ENCODE assay signal across 33 mouse cellular contexts in the genomic region with DNA sequence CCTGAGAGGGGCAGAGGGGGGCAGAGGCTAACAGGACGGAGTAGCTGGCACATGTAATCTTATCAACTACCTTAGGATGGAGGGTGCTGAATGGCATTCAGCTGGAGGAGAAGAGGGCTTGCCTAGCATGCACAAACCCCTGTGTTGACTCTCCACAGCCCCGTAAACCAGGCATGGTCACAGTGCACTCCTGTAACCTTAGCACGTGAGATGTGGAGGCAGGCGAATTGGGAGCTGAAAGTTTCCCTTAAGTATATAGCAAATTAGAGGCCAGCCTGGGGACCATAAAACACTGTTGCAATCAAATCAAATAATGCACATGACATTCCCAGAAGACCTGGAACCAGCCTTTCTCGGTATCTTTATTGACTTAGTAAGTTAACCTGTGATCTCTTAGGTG. TPM values are rescaled to one million over a fixed set of nuclear protein-coding genes. Genes with fewer than 3 reads are reported as not detected.
DNase-seq lines count a peak whose midpoint lies in the region; ATAC-seq and TF ChIP-seq lines count a peak whose summit lies in the region.
"Had no signal": no experiment of that assay in that cellular context is flagged by ENCODE, and none has a peak within 500 bp of the region (broad histone marks: within the 10 kb centered on the region; RNA-seq: fewer than 3 reads in every experiment).

No protein-coding gene starts in this region.

- no peaks in the 10 kb centered on the region for H3K9me3 ChIP-seq in heart, postnatal 0 days (replicated peaks; ENCODE audit: control insufficient read depth, low read length)
- no peaks in the 10 kb centered on the region for H3K9me3 ChIP-seq in heart, embryonic 10.5 days
- H3K9me3 ChIP-seq in midbrain, embryonic 16.5 days (replicated peaks; ENCODE audit: control insufficient read depth, low read length, poor library complexity, severe bottlenecking): no peaks in the 10 kb centered on the region
- H3K9me3 ChIP-seq: embryonic facial prominence, embryonic 12.5 days; embryonic facial prominence, embryonic 15.5 days; G1E; hindbrain, embryonic 12.5 days; hindbrain, embryonic 15.5 days had no signal

- H3K27me3 ChIP-seq in heart, postnatal 0 days (ENCODE audit: control insufficient read depth, insufficient read depth, low read length): no peaks in the 10 kb centered on the region
- no peaks in the 10 kb centered on the region for H3K27me3 ChIP-seq in heart, embryonic 10.5 days (ENCODE audit: insufficient read depth, poor library complexity, severe bottlenecking)
- no peaks in the 10 kb centered on the region for H3K27me3 ChIP-seq in small intestine, adult 2 months (ENCODE audit: control insufficient read depth, insufficient read depth, low read length)
- H3K27me3 ChIP-seq in midbrain, embryonic 16.5 days (ENCODE audit: control insufficient read depth, insufficient read depth, low read depth, low read length): no peaks in the 10 kb centered on the region
- H3K27me3 ChIP-seq: CH12.LX; embryonic facial prominence, embryonic 12.5 days; embryonic facial prominence, embryonic 15.5 days; hindbrain, embryonic 12.5 days; hindbrain, embryonic 15.5 days; Patski had no signal

- no peak overlapping the region for H3K9ac ChIP-seq in heart, postnatal 0 days (replicated peaks; ENCODE audit: low read depth, low read length)
- H3K9ac ChIP-seq in midbrain, embryonic 16.5 days (ENCODE audit: low read depth, low read length): no peak overlapping the region
- H3K9ac ChIP-seq: embryonic facial prominence, embryonic 12.5 days; embryonic facial prominence, embryonic 15.5 days; forebrain, postnatal 0 days; hindbrain, embryonic 12.5 days; hindbrain, embryonic 15.5 days had no signal

- no peak overlapping the region for H3K4me3 ChIP-seq in heart, postnatal 0 days (ENCODE audit: low read depth, low read length)
- no peak overlapping the region for H3K4me3 ChIP-seq in heart, embryonic 10.5 days
- no peak overlapping the region for H3K4me3 ChIP-seq in small intestine, adult 2 months (ENCODE audit: low read depth, low read length)
- H3K4me3 ChIP-seq in midbrain, embryonic 16.5 days (ENCODE audit: low read depth, low read length): no peak overlapping the region
- H3K4me3 ChIP-seq: embryonic facial prominence, embryonic 12.5 days; embryonic facial prominence, embryonic 15.5 days; heart, adult 2 months; hindbrain, embryonic 12.5 days; hindbrain, embryonic 15.5 days had no signal

- no peak for TF ChIP-seq CTCF in heart, postnatal 0 days (IDR thresholded peaks at IDR 0.05; ENCODE audit: low read depth)
- no peak for TF ChIP-seq CTCF in small intestine, adult 2 months (IDR thresholded peaks at IDR 0.05; ENCODE audit: extremely low read depth, insufficient read length, insufficient replicate concordance, low read depth, low read length)

- ATAC-seq in heart, postnatal 0 days (ENCODE audit: insufficient read depth, low read depth): 0 out of 2 replicates have a peak, but pooled peaks have one; percentile 8
- no peak for ATAC-seq in midbrain, embryonic 16.5 days
- ATAC-seq: forebrain, embryonic 14.5 days; forebrain, postnatal 0 days; Patski had no signal

- H3K36me3 ChIP-seq in heart, postnatal 0 days (replicated peaks; ENCODE audit: control insufficient read depth, insufficient read depth, low read length): peaks cover 83% of the 10 kb centered on the region
- peaks cover 96% of the 10 kb centered on the region for H3K36me3 ChIP-seq in heart, embryonic 10.5 days
- peaks cover 74% of the 10 kb centered on the region for H3K36me3 ChIP-seq in small intestine, adult 2 months (ENCODE audit: control insufficient read depth, insufficient read depth, low read length)
- peaks cover 49% of the 10 kb centered on the region for H3K36me3 ChIP-seq in midbrain, embryonic 16.5 days (ENCODE audit: control insufficient read depth, insufficient read depth, low read length)

- 57% methylated on average over 5 of the region's 5 CpGs for WGBS in heart, postnatal 0 days
- WGBS in heart, embryonic 10.5 days: 79% methylated on average over 5 of the region's 5 CpGs
- WGBS in small intestine, adult 2 months: 39% methylated on average over 5 of the region's 5 CpGs
- WGBS in midbrain, embryonic 16.5 days: 94% methylated on average over 5 of the region's 5 CpGs

- peaks cover 5% of the 10 kb centered on the region for H3K4me1 ChIP-seq in heart, postnatal 0 days (ENCODE audit: control insufficient read depth, insufficient read depth)
- no peaks in the 10 kb centered on the region for H3K4me1 ChIP-seq in heart, embryonic 10.5 days
- H3K4me1 ChIP-seq in small intestine, adult 2 months (ENCODE audit: control insufficient read depth, insufficient read depth, insufficient read length, low read length): peaks cover 5% of the 10 kb centered on the region; the same call in 1 of the 2 replicates
- H3K4me1 ChIP-seq in midbrain, embryonic 16.5 days (ENCODE audit: control insufficient read depth, insufficient read depth, low read length): no peaks in the 10 kb centered on the region
- H3K4me1 ChIP-seq: embryonic facial prominence, embryonic 12.5 days; embryonic facial prominence, embryonic 15.5 days; hindbrain, embryonic 12.5 days; hindbrain, embryonic 15.5 days had no signal

- no peak for DNase-seq in heart, postnatal 0 days (ENCODE audit: low spot score)
- DNase-seq in heart, embryonic 10.5 days (ENCODE audit: low spot score): no peak
- DNase-seq in lung, postnatal 36 days: peak; percentile 12
- DNase-seq in lung, postnatal 25 days (ENCODE audit: low spot score): no peak
- peak; percentile 69 for DNase-seq in yolk sac, embryonic 10.5 days (ENCODE audit: low spot score)
- DNase-seq in natural killer cell, adult 2 months (ENCODE audit: low spot score in 2 of 2): no peak
- DNase-seq: adrenal gland, postnatal 10 days; adrenal gland, postnatal 36 days; B cell, adult 2 months; cerebellum, adult 18-20 months; cerebellum, adult 9-10 months; cerebellum, postnatal 14 days; forebrain, postnatal 0 days; gastrocnemius, postnatal 36 days; heart, adult 2 months; heart, postnatal 14 days had no signal

- TF ChIP-seq POLR2A in small intestine, adult 2 months (IDR thresholded peaks at IDR 0.05; ENCODE audit: low read depth, low read length): no peak

- no peak for TF ChIP-seq EP300 in heart, postnatal 0 days (IDR thresholded peaks at IDR 0.05; ENCODE audit: low read depth)

- no peak overlapping the region for H3K27ac ChIP-seq in heart, postnatal 0 days (ENCODE audit: low read depth)
- no peak overlapping the region for H3K27ac ChIP-seq in heart, embryonic 10.5 days
- H3K27ac ChIP-seq in small intestine, adult 2 months (ENCODE audit: insufficient read depth, low read depth, low read length): peak overlapping the region; percentile 31; the same call in 1 of the 2 replicates
- no peak overlapping the region for H3K27ac ChIP-seq in midbrain, embryonic 16.5 days (ENCODE audit: low read length)
- H3K27ac ChIP-seq: embryonic facial prominence, embryonic 12.5 days; embryonic facial prominence, embryonic 15.5 days; heart, adult 2 months; hindbrain, embryonic 12.5 days; hindbrain, embryonic 15.5 days had no signal

- H3K4me2 ChIP-seq in heart, postnatal 0 days (ENCODE audit: low read depth, low read length): no peak overlapping the region
- no peak overlapping the region for H3K4me2 ChIP-seq in midbrain, embryonic 16.5 days (ENCODE audit: low read length)
- H3K4me2 ChIP-seq: embryonic facial prominence, embryonic 12.5 days; embryonic facial prominence, embryonic 15.5 days; heart, embryonic 11.5 days; hindbrain, embryonic 12.5 days; hindbrain, embryonic 15.5 days had no signal

RNA-seq across cellular contexts. Expression of a gene that starts 13.9 kb away (rescaled TPM):
- not detected in 2 replicates for total RNA-seq in heart, postnatal 0 days (2014; rRNA removed; ENCODE audit: low replicate concordance)
- 0.27 TPM in 1 of 2 replicates, not detected in the other for polyA plus RNA-seq in heart, postnatal 0 days (2015; fragmentation: Nextera tagmentation; extraction: Ambion mirVana)
- 0.34 TPM in 2 replicates for polyA plus RNA-seq in heart, embryonic 10.5 days (2016; fragmentation: Nextera tagmentation; extraction: Ambion mirVana)
- polyA plus RNA-seq in small intestine, adult 2 months (2012; rRNA removed): 0.23 TPM in 1 of 2 replicates, not detected in the other
- 2.3 and 2.5 TPM in 2 replicates for polyA plus RNA-seq in midbrain, embryonic 16.5 days (2015; fragmentation: Nextera tagmentation; extraction: Ambion mirVana)

RNA-seq across cellular contexts. Expression of a gene that starts 31.1 kb away (rescaled TPM):
- 71.1 and 76.8 TPM in 2 replicates for total RNA-seq in heart, postnatal 0 days (2014; rRNA removed; ENCODE audit: low replicate concordance)
- polyA plus RNA-seq in heart, postnatal 0 days (2015; fragmentation: Nextera tagmentation; extraction: Ambion mirVana): 54.9 and 60.6 TPM in 2 replicates
- 114 and 122 TPM in 2 replicates for polyA plus RNA-seq in heart, embryonic 10.5 days (2016; fragmentation: Nextera tagmentation; extraction: Ambion mirVana)
- polyA plus RNA-seq in small intestine, adult 2 months (2012; rRNA removed): 26.6 and 66.3 TPM in 2 replicates
- 126 and 142 TPM in 2 replicates for polyA plus RNA-seq in midbrain, embryonic 16.5 days (2015; fragmentation: Nextera tagmentation; extraction: Ambion mirVana)

RNA-seq across cellular contexts. Expression of a gene that starts 40.0 kb away (rescaled TPM):
- 319 and 336 TPM in 2 replicates for total RNA-seq in heart, postnatal 0 days (2014; rRNA removed; ENCODE audit: low replicate concordance)
- 578 and 581 TPM in 2 replicates for polyA plus RNA-seq in heart, postnatal 0 days (2015; fragmentation: Nextera tagmentation; extraction: Ambion mirVana)
- 1,031 and 1,079 TPM in 2 replicates for polyA plus RNA-seq in heart, embryonic 10.5 days (2016; fragmentation: Nextera tagmentation; extraction: Ambion mirVana)
- polyA plus RNA-seq in small intestine, adult 2 months (2012; rRNA removed): 1,021 and 1,249 TPM in 2 replicates
- 434 and 456 TPM in 2 replicates for polyA plus RNA-seq in midbrain, embryonic 16.5 days (2015; fragmentation: Nextera tagmentation; extraction: Ambion mirVana)

RNA-seq across cellular contexts. Expression of a gene that starts 49.5 kb away (rescaled TPM):
- not detected in 2 replicates for total RNA-seq in heart, postnatal 0 days (2014; rRNA removed; ENCODE audit: low replicate concordance)
- polyA plus RNA-seq in heart, postnatal 0 days (2015; fragmentation: Nextera tagmentation; extraction: Ambion mirVana): 0.14 and 0.25 TPM in 2 replicates
- 1.1 and 1.5 TPM in 2 replicates for polyA plus RNA-seq in heart, embryonic 10.5 days (2016; fragmentation: Nextera tagmentation; extraction: Ambion mirVana)
- not detected in 2 replicates for polyA plus RNA-seq in small intestine, adult 2 months (2012; rRNA removed)
- 1.7 and 2.6 TPM in 2 replicates for polyA plus RNA-seq in midbrain, embryonic 16.5 days (2015; fragmentation: Nextera tagmentation; extraction: Ambion mirVana)
- total RNA-seq: adrenal gland, adult 18-20 months; adrenal gland, postnatal 10 days; adrenal gland, postnatal 36 days; gastrocnemius, adult 8-10 months; gastrocnemius, postnatal 36 days; heart, adult 2 months; heart, postnatal 14 days had no signal
- polyA plus RNA-seq: G1E; heart, adult 2 months; Patski had no signal

RNA-seq across cellular contexts. Expression of a gene that starts 57.5 kb away (rescaled TPM):
- not detected in 2 replicates for total RNA-seq in heart, postnatal 0 days (2014; rRNA removed; ENCODE audit: low replicate concordance)
- polyA plus RNA-seq in heart, postnatal 0 days (2015; fragmentation: Nextera tagmentation; extraction: Ambion mirVana): not detected in 2 replicates
- not detected in 2 replicates for polyA plus RNA-seq in heart, embryonic 10.5 days (2016; fragmentation: Nextera tagmentation; extraction: Ambion mirVana)
- not detected in 2 replicates for polyA plus RNA-seq in small intestine, adult 2 months (2012; rRNA removed)
- not detected in 2 replicates for polyA plus RNA-seq in midbrain, embryonic 16.5 days (2015; fragmentation: Nextera tagmentation; extraction: Ambion mirVana)
- total RNA-seq: adrenal gland, adult 18-20 months; adrenal gland, postnatal 10 days; adrenal gland, postnatal 36 days; CH12.LX; forebrain, postnatal 0 days; gastrocnemius, adult 8-10 months; gastrocnemius, postnatal 36 days; granulocyte monocyte progenitor cell, adult 5-6 weeks; heart, adult 2 months; heart, postnatal 14 days; hematopoietic stem cell, adult 5-6 weeks had no signal
- polyA plus RNA-seq: embryonic facial prominence, embryonic 12.5 days; embryonic facial prominence, embryonic 15.5 days; forebrain, embryonic 11.5 days; forebrain, embryonic 14.5 days; forebrain, postnatal 0 days; heart, adult 2 months; heart, embryonic 11.5 days; heart, embryonic 14.5 days; hindbrain, embryonic 12.5 days; hindbrain, embryonic 15.5 days; Patski had no signal

Comparison
In these comparisons a context has a peak if more than half of its experiments do, and no peak if none do; other contexts are left out.
1. DNase-seq: peak in lung, postnatal 36 days (single experiment) and yolk sac, embryonic 10.5 days (single experiment); none in heart, postnatal 0 days (single experiment), heart, embryonic 10.5 days (single experiment), lung, postnatal 25 days (single experiment) and natural killer cell, adult 2 months (0 of 2).